Mouse (Mus musculus): ENCODE measurements at regions not wholly inside any gene's neighbourhood (a gene's known extent, or its start where the extent isn't known, plus 50 kb on each side); places are given as distances from the start of the nearest gene placed in this dataset.

DNA sequence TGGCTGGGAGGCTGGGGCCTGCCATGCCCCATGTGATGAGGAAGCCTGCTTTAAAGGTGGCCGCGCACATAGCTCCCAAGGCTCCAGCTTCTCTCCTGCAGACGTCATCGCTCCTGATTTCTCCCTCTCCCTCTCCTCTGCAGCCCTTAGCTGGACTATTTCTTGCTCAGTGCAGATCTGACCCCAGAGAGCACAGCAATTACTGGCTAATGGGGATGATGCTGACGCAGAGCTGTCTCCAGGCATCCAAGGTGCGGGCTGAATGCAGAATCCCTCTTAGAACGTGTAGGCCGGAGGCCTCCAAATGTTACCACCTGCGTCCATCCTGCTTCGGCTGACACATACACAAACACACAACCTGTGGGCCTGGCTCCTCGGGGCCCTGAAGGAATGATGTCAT lies 63.5 kb upstream of the Trp53i11 start:
- H3K27ac ChIP-seq (ENCODE audit: low read depth, low read length), result no peak overlapping the region

GRCm38 (mm10) chr2:93120386-93120785 lies 67.0 kb upstream of the Trp53i11 start:
- Histone ChIP-seq H3K4me2 (ENCODE audit: low read length) (no peak overlapping the region), H3K36me3 (ENCODE audit: control insufficient read depth, insufficient read depth, low read length) (no peaks in the 10 kb centered on the region), H3K27me3 (replicated peaks; ENCODE audit: control insufficient read depth, insufficient read depth, low read length) (no peaks in the 10 kb centered on the region), H3K9me3 (replicated peaks; ENCODE audit: control insufficient read depth, low read length) (no peaks in the 10 kb centered on the region), H3K27ac (ENCODE audit: low read depth, low read length) (no peak overlapping the region), H3K4me1 (ENCODE audit: control insufficient read depth, insufficient read depth, low read length) (no peaks in the 10 kb centered on the region; the same call in 1 of the 2 replicates), H3K9ac (ENCODE audit: low read length) (no peak overlapping the region), H3K4me3 (ENCODE audit: low read depth, low read length) (no peak overlapping the region)
- 88% methylated on average over 13 of the region's 13 CpGs for WGBS
- no peak for ATAC-seq
- DNase-seq (ENCODE audit: low spot score), result no peak

More for the DNA sequence above, 63.5 kb upstream of the Trp53i11 start:
- DNase-seq (ENCODE audit: low spot score) (no peak), ATAC-seq (no peak)
- H3K36me3 ChIP-seq (ENCODE audit: control insufficient read depth, insufficient read depth, low read length), result no peaks in the 10 kb centered on the region
- no peak overlapping the region for H3K4me3 ChIP-seq (ENCODE audit: low read depth, low read length)
- no peaks in the 10 kb centered on the region for H3K27me3 ChIP-seq (replicated peaks; ENCODE audit: control insufficient read depth, insufficient read depth, low read length)
- H3K4me1 ChIP-seq (ENCODE audit: control insufficient read depth, insufficient read depth, low read length), result no peaks in the 10 kb centered on the region; the same call in 1 of the 2 replicates
- H3K4me2 ChIP-seq (ENCODE audit: low read length), result no peak overlapping the region
- no peak overlapping the region for H3K9ac ChIP-seq (ENCODE audit: low read length)
- H3K9me3 ChIP-seq (replicated peaks; ENCODE audit: control insufficient read depth, low read length), result no peaks in the 10 kb centered on the region
- WGBS, result 84% methylated on average over 11 of the region's 11 CpGs

- Histone ChIP-seq H3K4me1 (ENCODE audit: control insufficient read depth, insufficient read depth, low read length) (no peaks in the 10 kb centered on the region; the same call in 1 of the 2 replicates), H3K4me3 (ENCODE audit: low read depth, low read length) (no peak overlapping the region), H3K36me3 (ENCODE audit: control insufficient read depth, insufficient read depth, low read length) (no peaks in the 10 kb centered on the region), H3K9ac (ENCODE audit: low read length) (no peak overlapping the region), H3K4me2 (ENCODE audit: low read length) (no peak overlapping the region), H3K27me3 (replicated peaks; ENCODE audit: control insufficient read depth, insufficient read depth, low read length) (no peaks in the 10 kb centered on the region), H3K9me3 (replicated peaks; ENCODE audit: control insufficient read depth, low read length) (no peaks in the 10 kb centered on the region), H3K27ac (ENCODE audit: low read depth, low read length) (no peak overlapping the region)
- ATAC-seq (peak; percentile 57), DNase-seq (ENCODE audit: low spot score) (peak; percentile 52)
- WGBS, result 47% methylated on average over 8 of the region's 8 CpGs
Observed at GRCm38 (mm10) chr2:93119001-93119400, 68.3 kb upstream of the Trp53i11 start.

DNA sequence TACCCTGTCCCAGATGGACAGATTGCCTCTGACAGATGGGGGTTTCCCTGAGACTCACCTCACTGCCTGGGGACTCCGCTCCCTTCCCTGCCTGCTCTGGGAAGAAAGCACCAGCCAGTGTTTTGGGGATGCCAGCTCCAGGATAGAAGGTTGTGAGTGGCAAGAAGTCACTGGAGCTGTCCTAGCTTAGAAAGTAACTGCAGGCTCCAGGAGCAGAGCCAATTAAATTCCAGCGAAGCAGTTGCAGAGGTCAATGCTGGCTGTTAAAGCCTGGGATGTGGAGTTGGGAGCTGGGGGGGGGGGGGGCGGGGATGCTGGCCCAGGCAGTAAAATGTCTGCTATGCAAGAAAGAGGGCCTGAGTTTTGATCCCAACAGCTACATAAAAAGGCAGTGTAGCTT lies 69.3 kb upstream of the Prdm11 start:
- no peak for DNase-seq (ENCODE audit: low spot score)
- no peak overlapping the region for H3K4me3 ChIP-seq (ENCODE audit: low read depth, low read length)
- WGBS, result 55% methylated on average over 3 of the region's 3 CpGs
- no peaks in the 10 kb centered on the region for H3K36me3 ChIP-seq (ENCODE audit: control insufficient read depth, insufficient read depth, low read length)
- H3K4me1 ChIP-seq (ENCODE audit: control insufficient read depth, insufficient read depth, low read length), result no peaks in the 10 kb centered on the region
- no peak overlapping the region for H3K9ac ChIP-seq (ENCODE audit: low read length)
- no peak for ATAC-seq
- no peak overlapping the region for H3K27ac ChIP-seq (ENCODE audit: low read depth, low read length)
- no peak overlapping the region for H3K4me2 ChIP-seq (ENCODE audit: low read length)
- no peaks in the 10 kb centered on the region for H3K27me3 ChIP-seq (replicated peaks; ENCODE audit: control insufficient read depth, insufficient read depth, low read length)
- no peaks in the 10 kb centered on the region for H3K9me3 ChIP-seq (replicated peaks; ENCODE audit: control insufficient read depth, low read length)

GRCm38 (mm10) chr2:93113929-93114328 lies 68.0 kb upstream of the Prdm11 start:
- Histone ChIP-seq H3K4me3 (ENCODE audit: low read depth, low read length) (no peak overlapping the region), H3K36me3 (ENCODE audit: control insufficient read depth, insufficient read depth, low read length) (no peaks in the 10 kb centered on the region), H3K9ac (ENCODE audit: low read length) (no peak overlapping the region), H3K27ac (ENCODE audit: low read depth, low read length) (no peak overlapping the region), H3K4me1 (ENCODE audit: control insufficient read depth, insufficient read depth, low read length) (no peaks in the 10 kb centered on the region), H3K27me3 (replicated peaks; ENCODE audit: control insufficient read depth, insufficient read depth, low read length) (no peaks in the 10 kb centered on the region), H3K9me3 (replicated peaks; ENCODE audit: control insufficient read depth, low read length) (no peaks in the 10 kb centered on the region), H3K4me2 (ENCODE audit: low read length) (no peak overlapping the region)
- no peak for DNase-seq (ENCODE audit: low spot score)
- ATAC-seq, result no peak
- WGBS, result 74% methylated on average over 7 of the region's 7 CpGs

DNA sequence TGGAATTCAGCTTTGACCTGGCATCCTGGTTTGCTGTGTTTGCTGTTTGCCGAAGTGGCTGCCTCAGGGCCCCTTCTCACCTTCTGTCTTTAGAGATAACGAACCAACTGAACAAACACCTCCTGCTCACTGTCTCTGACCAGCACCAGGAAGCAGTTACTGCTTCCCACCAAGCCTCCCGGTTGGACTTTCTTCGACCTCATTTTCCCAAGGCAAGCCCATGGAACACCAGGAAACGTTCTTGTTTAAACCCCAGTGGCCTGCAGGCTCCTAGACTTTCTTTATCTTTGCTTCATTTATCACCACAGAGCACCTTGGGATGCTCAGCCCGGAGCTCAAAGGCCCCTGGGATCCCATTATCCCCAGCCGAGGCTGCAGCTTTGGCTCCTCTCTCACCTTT lies 66.4 kb upstream of the Prdm11 start:
- Histone ChIP-seq H3K9ac (ENCODE audit: low read length) (no peak overlapping the region), H3K36me3 (ENCODE audit: control insufficient read depth, insufficient read depth, low read length) (no peaks in the 10 kb centered on the region), H3K27me3 (replicated peaks; ENCODE audit: control insufficient read depth, insufficient read depth, low read length) (no peaks in the 10 kb centered on the region), H3K9me3 (replicated peaks; ENCODE audit: control insufficient read depth, low read length) (no peaks in the 10 kb centered on the region), H3K27ac (ENCODE audit: low read depth, low read length) (no peak overlapping the region), H3K4me3 (ENCODE audit: low read depth, low read length) (no peak overlapping the region), H3K4me2 (ENCODE audit: low read length) (no peak overlapping the region), H3K4me1 (ENCODE audit: control insufficient read depth, insufficient read depth, low read length) (no peaks in the 10 kb centered on the region)
- DNase-seq (ENCODE audit: low spot score) (no peak), ATAC-seq (no peak)
- WGBS, result 42% methylated on average over 7 of the region's 7 CpGs

GRCm38 (mm10) chr2:93110898-93111297 lies 64.9 kb upstream of the Prdm11 start:
- DNase-seq (ENCODE audit: low spot score) (peak; percentile 51), ATAC-seq (peak; percentile 65; the same call in 1 of the 2 replicates)
- Histone ChIP-seq H3K27ac (ENCODE audit: low read depth, low read length) (no peak overlapping the region), H3K27me3 (replicated peaks; ENCODE audit: control insufficient read depth, insufficient read depth, low read length) (no peaks in the 10 kb centered on the region), H3K4me2 (ENCODE audit: low read length) (no peak overlapping the region), H3K9ac (ENCODE audit: low read length) (no peak overlapping the region), H3K9me3 (replicated peaks; ENCODE audit: control insufficient read depth, low read length) (no peaks in the 10 kb centered on the region), H3K36me3 (ENCODE audit: control insufficient read depth, insufficient read depth, low read length) (no peaks in the 10 kb centered on the region), H3K4me1 (ENCODE audit: control insufficient read depth, insufficient read depth, low read length) (no peaks in the 10 kb centered on the region), H3K4me3 (ENCODE audit: low read depth, low read length) (no peak overlapping the region)
- 80% methylated on average over 5 of the region's 5 CpGs for WGBS

- DNase-seq (ENCODE audit: low spot score) (no peak), ATAC-seq (no peak)
- H3K27ac ChIP-seq (ENCODE audit: low read depth, low read length), result no peak overlapping the region
- H3K4me3 ChIP-seq (ENCODE audit: low read depth, low read length), result no peak overlapping the region
- H3K9ac ChIP-seq (ENCODE audit: low read length), result no peak overlapping the region
- 58% methylated on average over 6 of the region's 6 CpGs for WGBS
- no peaks in the 10 kb centered on the region for H3K9me3 ChIP-seq (replicated peaks; ENCODE audit: control insufficient read depth, low read length)
- no peaks in the 10 kb centered on the region for H3K27me3 ChIP-seq (replicated peaks; ENCODE audit: control insufficient read depth, insufficient read depth, low read length)
- H3K36me3 ChIP-seq (ENCODE audit: control insufficient read depth, insufficient read depth, low read length), result no peaks in the 10 kb centered on the region
- no peaks in the 10 kb centered on the region for H3K4me1 ChIP-seq (ENCODE audit: control insufficient read depth, insufficient read depth, low read length)
- no peak overlapping the region for H3K4me2 ChIP-seq (ENCODE audit: low read length)
Observed at GRCm38 (mm10) chr2:93106581-93106980, 60.6 kb upstream of the Prdm11 start.

DNA sequence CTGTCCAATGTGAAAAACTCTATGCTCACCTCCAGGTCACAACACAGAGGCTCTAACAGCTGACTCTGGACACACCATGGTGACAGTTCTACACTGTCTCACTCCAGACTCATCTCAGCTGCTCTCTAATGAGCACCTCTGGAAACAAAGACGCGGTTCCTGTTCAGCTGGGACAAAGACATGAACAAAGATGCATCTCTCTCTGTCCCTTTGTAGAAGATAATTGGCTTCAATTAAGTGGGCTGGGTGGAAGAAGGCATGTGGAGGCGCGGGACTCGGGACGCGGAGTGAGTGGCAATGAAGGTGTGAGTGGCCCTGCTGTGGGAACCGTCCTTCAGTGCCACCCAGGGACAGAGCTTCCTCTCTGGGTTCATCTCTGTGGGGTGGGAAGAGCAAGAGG lies 56.0 kb upstream of the Prdm11 start:
- Histone ChIP-seq H3K27ac (ENCODE audit: low read depth, low read length) (no peak overlapping the region), H3K9me3 (replicated peaks; ENCODE audit: control insufficient read depth, low read length) (no peaks in the 10 kb centered on the region), H3K4me2 (ENCODE audit: low read length) (no peak overlapping the region), H3K36me3 (ENCODE audit: control insufficient read depth, insufficient read depth, low read length) (no peaks in the 10 kb centered on the region), H3K4me3 (ENCODE audit: low read depth, low read length) (no peak overlapping the region), H3K4me1 (ENCODE audit: control insufficient read depth, insufficient read depth, low read length) (peaks cover 6% of the 10 kb centered on the region; the same call in 1 of the 2 replicates), H3K9ac (ENCODE audit: low read length) (no peak overlapping the region), H3K27me3 (replicated peaks; ENCODE audit: control insufficient read depth, insufficient read depth, low read length) (no peaks in the 10 kb centered on the region)
- ATAC-seq (no peak), DNase-seq (ENCODE audit: low spot score) (no peak)
- 38% methylated on average over 8 of the region's 8 CpGs for WGBS

Data from forebrain, embryonic 14.5 days (tissue).